14 mouse cellular contexts compared by ENCODE assay signal in the genomic region with DNA sequence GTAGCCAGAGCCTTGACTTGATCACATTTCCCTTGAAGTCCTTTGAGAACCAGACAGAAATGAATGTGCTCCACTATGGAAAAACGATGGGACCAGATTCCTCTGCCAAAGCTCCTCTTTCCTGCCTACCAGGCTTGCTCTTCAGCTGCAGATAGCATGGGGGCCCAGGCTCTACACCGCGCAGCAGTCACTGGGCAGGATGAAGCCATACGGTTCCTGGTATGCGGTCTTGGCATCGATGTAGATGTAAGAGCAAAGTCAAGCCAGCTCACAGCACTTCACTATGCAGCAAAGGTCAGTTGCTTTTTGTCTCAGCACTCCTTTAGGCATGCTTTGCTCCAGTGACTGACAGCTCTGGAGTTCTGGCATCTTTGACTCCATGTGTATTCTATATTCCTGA. TPM values are rescaled to one million over a fixed set of nuclear protein-coding genes. Genes with fewer than 3 reads are reported as not detected.
DNase-seq lines count a peak whose midpoint lies in the region.
"Had no signal": no experiment of that assay in that cellular context is flagged by ENCODE, and none has a peak within 500 bp of the region (broad histone marks: within the 10 kb centered on the region; RNA-seq: fewer than 3 reads in every experiment).

No protein-coding gene starts in this region.

- DNase-seq in brain, adult 2 months (ENCODE audit: low read depth, low spot score): peak; percentile 88
- peak; percentile 45 for DNase-seq in cerebellum, adult 11 months
- DNase-seq in cerebellum, adult 8-10 months: peak; percentile 44
- DNase-seq in cerebellum, postnatal 25 days: peak; percentile 72 to 82
- no peak for DNase-seq in right cerebral cortex, adult 2 months (ENCODE audit: low spot score in 2 of 2)
- no peak for DNase-seq in urinary bladder, adult 2 months (ENCODE audit: low spot score)
- no peak for DNase-seq in heart, adult 9 months (ENCODE audit: low spot score in 2 of 2)
- DNase-seq: adrenal gland, adult 2 months; adrenal gland, postnatal 25 days; embryo, embryonic 11 days; gastrocnemius, adult 2 months; gastrocnemius, postnatal 25 days; heart, postnatal 14 days; kidney, adult 18-20 months had no signal

RNA-seq across cellular contexts. Expression of a gene that starts 6.5 kb away (rescaled TPM):
- 94.4 and 122 TPM in 2 replicates for polyA plus RNA-seq in urinary bladder, adult 2 months (2012; rRNA removed)

RNA-seq across cellular contexts. Expression of a gene that starts 6.8 kb away (rescaled TPM):
- polyA plus RNA-seq in urinary bladder, adult 2 months (2012; rRNA removed): 63.5 and 65.1 TPM in 2 replicates

Comparison
In these comparisons a context has a peak if more than half of its experiments do, and no peak if none do; other contexts are left out.
1. DNase-seq: peak in brain, adult 2 months (single experiment), cerebellum, adult 11 months (single experiment), cerebellum, adult 8-10 months (single experiment) and cerebellum, postnatal 25 days (2 of 2); none in right cerebral cortex, adult 2 months (0 of 2), urinary bladder, adult 2 months (single experiment) and heart, adult 9 months (0 of 2).